Mouse (Mus musculus): ENCODE results near the gene Zfp626. TPM values are rescaled to one million over a fixed set of nuclear protein-coding genes. Genes with fewer than 3 reads are reported as not detected.
"Not testable (repeated sequence)": the region's sequence is repeated elsewhere in the genome, so short reads cannot be mapped to it uniquely, and the experiment has no call there.

Gene Zfp626
- total RNA-seq (2014; rRNA removed) (6.4 and 7.3 TPM in 2 replicates), polyA plus RNA-seq (2015; fragmentation: Nextera tagmentation; extraction: Ambion mirVana) (0.81 and 0.88 TPM in 2 replicates)

- 100% methylated on average over 3 of the region's 3 CpGs for WGBS
- not testable (repeated sequence) for H3K4me2 ChIP-seq (ENCODE audit: low read depth, low read length, poor library complexity, severe bottlenecking); H3K9ac ChIP-seq (replicated peaks; ENCODE audit: low read length, poor library complexity, severe bottlenecking); H3K27me3 ChIP-seq (ENCODE audit: insufficient read depth, low read length); H3K4me1 ChIP-seq (ENCODE audit: insufficient read depth, low read length); H3K27ac ChIP-seq (ENCODE audit: low read depth, low read length); H3K9me3 ChIP-seq (ENCODE audit: low read length); ATAC-seq (ENCODE audit: low FRiP score); DNase-seq (ENCODE audit: low spot score); H3K4me3 ChIP-seq (ENCODE audit: low read depth, low read length)
- peaks cover 11% of the 10 kb centered on the region for H3K36me3 ChIP-seq (ENCODE audit: insufficient read depth, low read length)
Measured at GRCm38 (mm10) chr7:27806896-27807295, at the start of gene Zfp626. TSS of gene Zfp626 (plus strand) at chr7:27807196.

GRCm38 (mm10) chr7:27765176-27765886 lies 41.7 kb upstream of the Zfp626 start:
- Histone ChIP-seq H3K27me3 (ENCODE audit: insufficient read depth, low read length) (no peaks in the 10 kb centered on the region), H3K36me3 (ENCODE audit: insufficient read depth, low read length) (no peaks in the 10 kb centered on the region), H3K9me3 (ENCODE audit: low read length) (no peaks in the 10 kb centered on the region), H3K4me3 (ENCODE audit: low read depth, low read length) (peak overlapping the region; percentile 15), H3K4me2 (ENCODE audit: low read depth, low read length, poor library complexity, severe bottlenecking) (peak overlapping the region; percentile 32), H3K4me1 (ENCODE audit: insufficient read depth, low read length) (no peaks in the 10 kb centered on the region), H3K9ac (replicated peaks; ENCODE audit: low read length, poor library complexity, severe bottlenecking) (no peak overlapping the region), H3K27ac (ENCODE audit: low read depth, low read length) (no peak overlapping the region)
- ATAC-seq (ENCODE audit: low FRiP score) (no peak), DNase-seq (ENCODE audit: low spot score) (no peak)
- 12% methylated on average over 17 of the region's 17 CpGs for WGBS
- TF ChIP-seq CTCF (IDR thresholded peaks at IDR 0.05): no peak

GRCm38 (mm10) chr7:27789306-27789705 lies 17.7 kb upstream of the Zfp626 start:
- ATAC-seq (ENCODE audit: low FRiP score) (no peak), DNase-seq (ENCODE audit: low spot score) (no peak)
- Histone ChIP-seq H3K4me1 (ENCODE audit: insufficient read depth, low read length) (no peaks in the 10 kb centered on the region), H3K4me3 (ENCODE audit: low read depth, low read length) (no peak overlapping the region), H3K27me3 (ENCODE audit: insufficient read depth, low read length) (no peaks in the 10 kb centered on the region), H3K9ac (replicated peaks; ENCODE audit: low read length, poor library complexity, severe bottlenecking) (no peak overlapping the region), H3K9me3 (ENCODE audit: low read length) (no peaks in the 10 kb centered on the region; the same call in 1 of the 2 replicates), H3K4me2 (ENCODE audit: low read depth, low read length, poor library complexity, severe bottlenecking) (no peak overlapping the region), H3K27ac (ENCODE audit: low read depth, low read length) (no peak overlapping the region), H3K36me3 (ENCODE audit: insufficient read depth, low read length) (no peaks in the 10 kb centered on the region)
- TF ChIP-seq CTCF (IDR thresholded peaks at IDR 0.05): no peak
- 91% methylated on average over 5 of the region's 5 CpGs for WGBS

- not testable (repeated sequence) for H3K4me1 ChIP-seq (ENCODE audit: insufficient read depth, low read length); H3K9me3 ChIP-seq (ENCODE audit: low read length); H3K27me3 ChIP-seq (ENCODE audit: insufficient read depth, low read length); DNase-seq (ENCODE audit: low spot score); H3K36me3 ChIP-seq (ENCODE audit: insufficient read depth, low read length); H3K4me2 ChIP-seq (ENCODE audit: low read depth, low read length, poor library complexity, severe bottlenecking); ATAC-seq (ENCODE audit: low FRiP score); H3K27ac ChIP-seq (ENCODE audit: low read depth, low read length); H3K4me3 ChIP-seq (ENCODE audit: low read depth, low read length); H3K9ac ChIP-seq (replicated peaks; ENCODE audit: low read length, poor library complexity, severe bottlenecking)
- WGBS: 73% methylated on average over 3 of the region's 3 CpGs
Measured at GRCm38 (mm10) chr7:27793865-27794264, 13.1 kb upstream of the Zfp626 start.

- no peak for DNase-seq (ENCODE audit: low spot score)
- no peak for TF ChIP-seq CTCF (IDR thresholded peaks at IDR 0.05)
- no peak for ATAC-seq (ENCODE audit: low FRiP score)
- H3K27ac ChIP-seq (ENCODE audit: low read depth, low read length): no peak overlapping the region
- no peaks in the 10 kb centered on the region for H3K27me3 ChIP-seq (ENCODE audit: insufficient read depth, low read length)
- no peaks in the 10 kb centered on the region for H3K9me3 ChIP-seq (ENCODE audit: low read length)
- H3K36me3 ChIP-seq (ENCODE audit: insufficient read depth, low read length): no peaks in the 10 kb centered on the region
- H3K4me3 ChIP-seq (ENCODE audit: low read depth, low read length): no peak overlapping the region
- H3K4me1 ChIP-seq (ENCODE audit: insufficient read depth, low read length): no peaks in the 10 kb centered on the region
- no peak overlapping the region for H3K9ac ChIP-seq (replicated peaks; ENCODE audit: low read length, poor library complexity, severe bottlenecking)
- H3K4me2 ChIP-seq (ENCODE audit: low read depth, low read length, poor library complexity, severe bottlenecking): no peak overlapping the region
Measured at GRCm38 (mm10) chr7:27794566-27794965, 12.4 kb upstream of the Zfp626 start.

GRCm38 (mm10) chr7:27797906-27798811 lies 8.8 kb upstream of the Zfp626 start:
- 28% methylated on average over 6 of the region's 8 CpGs for WGBS
- H3K4me1 ChIP-seq (ENCODE audit: insufficient read depth, low read length): no peaks in the 10 kb centered on the region
- no peak overlapping the region for H3K27ac ChIP-seq (ENCODE audit: low read depth, low read length)
- no peak overlapping the region for H3K4me3 ChIP-seq (ENCODE audit: low read depth, low read length)
- no peak overlapping the region for H3K9ac ChIP-seq (replicated peaks; ENCODE audit: low read length, poor library complexity, severe bottlenecking)
- no peaks in the 10 kb centered on the region for H3K36me3 ChIP-seq (ENCODE audit: insufficient read depth, low read length)
- ATAC-seq (ENCODE audit: low FRiP score): no peak
- H3K9me3 ChIP-seq (ENCODE audit: low read length): no peaks in the 10 kb centered on the region
- no peaks in the 10 kb centered on the region for H3K27me3 ChIP-seq (ENCODE audit: insufficient read depth, low read length)
- H3K4me2 ChIP-seq (ENCODE audit: low read depth, low read length, poor library complexity, severe bottlenecking): peak overlapping the region; percentile 6; the same call in 1 of the 2 replicates
- peak; percentile 58 for TF ChIP-seq CTCF (IDR thresholded peaks at IDR 0.05)
- DNase-seq (ENCODE audit: low spot score): peak; percentile 19
